Mouse (Mus musculus) lung, postnatal 0 days (tissue): ENCODE measurements at regions not wholly inside any gene's neighbourhood (a gene's known extent, or its start where the extent isn't known, plus 50 kb on each side); places are given as distances from the start of the nearest gene placed in this dataset.

ENCODE experiments used
- ATAC-seq: fragments of 200-750 bp; cut with Nextera tagmentation; 2 replicates; pipeline ENCODE4 v1.8.0; 2017; ENCODE audit warnings: moderate library complexity
- DNase-seq: peaks from one replicate; pipeline ENCODE4 v3.0.0-alpha.2; 2016; ENCODE audit warnings: low spot score
- H3K27ac ChIP-seq: fragments of 300-500 bp; sonication (generic); 2 replicates; pipeline ENCODE4 v1.5.1; 2014; ENCODE audit warnings: antibody characterized with exemption, mild to moderate bottlenecking, low read length, mixed read lengths
- H3K27me3 ChIP-seq: fragments of 300-500 bp; sonication (generic); replicated peaks from 2 replicates; pipeline ENCODE4 v1.6.1; 2014; ENCODE audit warnings: low read length, mixed read lengths; ENCODE audit not compliant: insufficient read depth
- H3K36me3 ChIP-seq: fragments of 300-500 bp; sonication (generic); 2 replicates; pipeline ENCODE4 v1.6.1; 2014; ENCODE audit warnings: low read length, mixed read lengths; ENCODE audit not compliant: insufficient read depth
- H3K4me1 ChIP-seq: fragments of 300-500 bp; sonication (generic); 2 replicates; pipeline ENCODE4 v1.6.1; 2014; ENCODE audit warnings: antibody characterized with exemption, low read depth, low read length, mixed read lengths; ENCODE audit not compliant: insufficient read depth
- H3K4me2 ChIP-seq: fragments of 300-500 bp; sonication (generic); replicated peaks from 2 replicates; pipeline ENCODE4 v1.6.1; 2014; ENCODE audit warnings: low read depth, mild to moderate bottlenecking, low read length, moderate library complexity, mixed read lengths
- H3K4me3 ChIP-seq: fragments of 300-500 bp; sonication (generic); 2 replicates; pipeline ENCODE4 v1.5.1; 2014; ENCODE audit warnings: low read depth, low read length
- H3K9ac ChIP-seq: fragments of 300-500 bp; sonication (generic); replicated peaks from 2 replicates; pipeline ENCODE4 v1.6.1; 2014; ENCODE audit warnings: low read depth, mild to moderate bottlenecking
- H3K9me3 ChIP-seq: fragments of 300-500 bp; sonication (generic); 2 replicates; pipeline ENCODE4 v1.6.1; 2016; ENCODE audit warnings: low read length, mixed read lengths
- CTCF ChIP-seq: IDR thresholded peaks from 2 replicates; pipeline ENCODE4 v1.5.1; 2016; ENCODE audit warnings: antibody characterized with exemption, mild to moderate bottlenecking
- EP300 ChIP-seq: IDR thresholded peaks from 2 replicates; pipeline ENCODE4 v1.6.1; 2016; ENCODE audit warnings: antibody characterized with exemption, mild to moderate bottlenecking, control low read depth
- WGBS: fragments of 180-500 bp; shearing (Covaris S2); extraction: QIAGEN DNeasy Blood & Tissue Kit; methylation state at CpG from one replicate; pipeline ENCODE4 v1.1.7; 2014; 5-methylcytosine and 5-hydroxymethylcytosine counted together

DNA sequence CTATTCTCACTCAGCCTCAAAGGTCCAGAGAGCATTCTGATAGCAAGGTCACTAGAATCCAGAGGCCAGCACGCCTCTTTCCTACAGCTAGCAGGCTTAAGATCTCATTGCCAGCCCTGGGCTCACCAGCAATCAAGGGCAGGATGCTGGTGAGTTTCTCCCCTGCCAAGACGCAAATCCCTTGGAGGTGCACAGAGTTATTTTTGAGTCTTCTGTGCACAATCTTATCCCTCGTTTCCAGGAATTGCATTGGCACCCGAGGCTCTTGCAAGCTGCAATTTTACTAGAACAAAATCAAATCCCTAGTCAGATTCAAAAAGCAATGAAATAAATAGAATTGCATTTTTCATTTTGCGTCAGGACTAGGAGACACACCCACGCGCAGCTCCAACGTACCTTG, 205.2 kb upstream of the Nlrp1b start:
- DNase-seq = no peak
- Histone ChIP-seq H3K27me3 (no peaks in the 10 kb centered on the region), H3K4me1 (no peaks in the 10 kb centered on the region), H3K4me2 (no peak overlapping the region), H3K27ac (no peak overlapping the region), H3K9ac (no peak overlapping the region), H3K9me3 (no peaks in the 10 kb centered on the region), H3K4me3 (no peak overlapping the region), H3K36me3 (no peaks in the 10 kb centered on the region)
- TF ChIP-seq CTCF (no peak), EP300 (no peak)
- WGBS = 55% methylated on average over 8 of the region's 8 CpGs
- no peak for ATAC-seq

DNA sequence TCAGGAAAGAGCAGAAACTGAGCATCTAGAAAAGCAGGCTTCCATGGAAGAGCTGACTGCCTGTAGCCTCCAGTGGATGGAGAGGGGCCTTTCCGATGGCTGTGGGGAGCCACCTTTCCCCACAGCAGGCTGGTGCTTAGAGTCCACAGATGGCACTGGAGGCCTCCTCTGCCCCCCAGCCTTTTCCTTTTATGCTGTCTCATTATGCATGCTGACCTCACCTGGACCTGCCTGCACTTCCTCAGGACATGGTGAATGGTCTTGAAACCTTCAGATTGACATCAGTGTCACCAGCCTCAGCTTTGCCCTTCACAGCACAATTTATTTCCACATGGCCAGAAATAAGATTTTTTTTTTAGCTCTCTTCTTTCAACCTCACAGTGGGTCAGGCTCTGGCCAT, 205.8 kb upstream of the Nlrp1b start:
- Histone ChIP-seq H3K4me3 (no peak overlapping the region), H3K9ac (no peak overlapping the region), H3K27ac (no peak overlapping the region), H3K9me3 (no peaks in the 10 kb centered on the region), H3K4me2 (no peak overlapping the region), H3K4me1 (no peaks in the 10 kb centered on the region), H3K27me3 (no peaks in the 10 kb centered on the region), H3K36me3 (no peaks in the 10 kb centered on the region)
- ATAC-seq (no peak), DNase-seq (no peak)
- 70% methylated on average over 1 of the region's 1 CpGs for WGBS
- TF ChIP-seq CTCF (no peak), EP300 (no peak)

DNA sequence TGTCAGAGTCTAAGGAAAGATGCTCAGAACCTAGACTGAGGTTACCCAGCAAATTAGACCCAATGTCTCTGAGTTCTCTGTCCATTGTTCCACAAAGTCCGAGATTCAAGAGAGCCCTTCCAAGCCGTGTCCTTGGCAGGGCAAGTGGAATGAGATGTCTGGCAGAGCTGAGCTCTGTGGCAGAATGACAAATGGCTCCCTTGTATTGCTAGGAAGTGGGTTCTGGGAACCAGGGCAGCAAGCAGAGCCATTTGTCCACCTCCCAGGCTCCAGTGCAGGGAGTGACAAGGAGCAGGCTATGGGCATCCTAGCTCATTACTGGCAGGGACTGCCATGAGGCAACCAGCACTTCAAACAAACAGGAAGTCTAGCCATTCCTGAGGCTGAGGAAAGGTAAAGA, 206.3 kb upstream of the Nlrp1b start:
- no peak overlapping the region for H3K27ac ChIP-seq
- H3K9me3 ChIP-seq = no peaks in the 10 kb centered on the region
- no peak overlapping the region for H3K4me2 ChIP-seq
- no peak overlapping the region for H3K9ac ChIP-seq
- ATAC-seq = no peak
- H3K27me3 ChIP-seq = no peaks in the 10 kb centered on the region
- H3K4me1 ChIP-seq = no peaks in the 10 kb centered on the region
- no peak overlapping the region for H3K4me3 ChIP-seq
- no peaks in the 10 kb centered on the region for H3K36me3 ChIP-seq
- WGBS = 49% methylated on average over 2 of the region's 2 CpGs
- TF ChIP-seq EP300 = no peak
- no peak for TF ChIP-seq CTCF
- DNase-seq = no peak

DNA sequence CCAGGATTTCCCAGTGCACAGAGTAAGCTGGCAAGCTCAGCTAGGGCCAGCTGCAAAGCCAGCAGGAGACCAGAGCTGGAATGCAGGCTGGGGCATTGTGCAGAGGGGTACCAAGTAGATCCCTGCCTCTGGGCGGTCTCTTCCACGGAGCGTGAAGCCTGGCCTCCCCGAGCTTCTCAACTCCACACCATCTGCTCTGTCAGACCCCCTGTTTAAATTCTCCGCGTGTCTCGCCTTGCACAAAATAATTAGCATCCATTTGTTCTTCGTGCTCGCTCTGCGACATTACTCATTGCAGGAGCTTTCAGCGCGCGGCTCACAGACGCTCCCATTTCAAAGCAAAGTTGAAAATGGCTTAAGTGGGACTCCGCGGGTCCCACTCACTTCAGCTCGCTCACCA, 209.3 kb upstream of the Nlrp1b start:
- DNase-seq (no peak), ATAC-seq (no peak)

DNA sequence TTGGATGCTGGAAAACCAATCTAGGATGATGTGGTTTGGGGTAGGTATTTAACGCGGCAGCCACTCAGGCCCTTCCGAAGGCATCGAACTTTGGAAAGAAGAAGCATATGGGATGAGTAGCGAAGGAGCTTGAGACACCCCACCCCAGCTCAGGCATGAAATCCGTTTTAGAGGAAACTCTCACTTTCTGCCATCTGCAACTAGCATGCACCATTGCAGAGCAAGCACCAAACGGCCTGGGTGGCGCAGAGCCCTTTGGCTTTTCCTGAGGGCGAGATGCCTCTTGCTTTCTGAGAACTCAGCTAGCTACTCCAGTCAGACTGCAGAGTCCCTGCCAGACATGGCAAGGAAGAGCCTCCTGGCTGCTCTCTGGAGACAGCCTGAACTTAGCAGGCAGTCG, 209.9 kb upstream of the Nlrp1b start:
- no peak overlapping the region for H3K4me3 ChIP-seq
- no peak overlapping the region for H3K9ac ChIP-seq
- 52% methylated on average over 10 of the region's 10 CpGs for WGBS
- no peak overlapping the region for H3K4me2 ChIP-seq
- DNase-seq (no peak), ATAC-seq (no peak)
- no peaks in the 10 kb centered on the region for H3K36me3 ChIP-seq
- TF ChIP-seq EP300 (no peak), CTCF (no peak)
- H3K4me1 ChIP-seq = no peaks in the 10 kb centered on the region
- H3K27me3 ChIP-seq = no peaks in the 10 kb centered on the region
- no peak overlapping the region for H3K27ac ChIP-seq
- H3K9me3 ChIP-seq = no peaks in the 10 kb centered on the region

More for the DNA sequence above, 209.3 kb upstream of the Nlrp1b start:
- no peak for TF ChIP-seq EP300
- no peak for TF ChIP-seq CTCF
- H3K9ac ChIP-seq = no peak overlapping the region
- H3K4me1 ChIP-seq = no peaks in the 10 kb centered on the region
- WGBS = 8% methylated on average over 17 of the region's 17 CpGs
- H3K4me3 ChIP-seq = no peak overlapping the region
- no peaks in the 10 kb centered on the region for H3K27me3 ChIP-seq
- no peaks in the 10 kb centered on the region for H3K9me3 ChIP-seq
- no peak overlapping the region for H3K27ac ChIP-seq
- H3K36me3 ChIP-seq = no peaks in the 10 kb centered on the region
- H3K4me2 ChIP-seq = no peak overlapping the region

DNA sequence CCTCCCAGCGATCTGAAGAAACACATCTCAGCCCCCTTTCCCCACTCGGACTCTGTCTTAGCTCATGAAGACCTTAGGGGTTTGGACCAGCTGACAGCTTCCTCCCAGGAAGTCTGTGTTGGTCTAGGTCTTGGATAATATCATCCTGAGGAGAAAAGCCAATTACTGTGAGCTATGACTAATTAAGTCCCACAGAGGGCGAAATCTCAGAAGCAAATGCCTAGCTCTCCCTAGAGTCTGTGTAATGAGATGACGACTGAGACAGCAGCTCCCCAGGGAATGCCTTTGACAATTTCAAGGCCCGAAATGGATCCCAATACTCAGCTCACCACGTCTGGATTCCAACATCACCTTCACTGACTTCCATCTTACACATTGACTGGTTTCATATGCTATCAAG, 213.5 kb upstream of the Nlrp1b start:
- TF ChIP-seq CTCF = no peak
- no peak for TF ChIP-seq EP300
- 51% methylated on average over 6 of the region's 6 CpGs for WGBS
- DNase-seq = no peak

DNA sequence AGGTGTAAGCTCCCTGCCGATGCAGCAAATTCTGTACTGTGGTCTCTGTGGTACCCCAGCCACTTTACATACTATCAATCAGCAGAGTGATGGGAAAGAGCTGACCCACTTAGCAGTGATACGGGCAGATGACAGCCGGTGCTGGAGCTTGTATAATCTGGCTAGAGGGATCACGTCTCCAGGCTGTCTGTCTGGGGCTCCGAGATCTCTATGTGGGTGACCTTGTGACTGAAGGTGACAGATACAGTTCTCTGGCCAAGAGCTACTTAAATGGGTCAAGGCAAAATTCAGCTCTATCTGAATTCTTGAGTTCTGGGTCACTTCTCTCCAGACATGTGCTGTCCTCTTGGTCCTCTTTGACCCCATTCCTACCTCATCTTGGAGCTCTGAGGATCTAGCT, 216.1 kb upstream of the Nlrp1b start:
- no peaks in the 10 kb centered on the region for H3K9me3 ChIP-seq
- no peaks in the 10 kb centered on the region for H3K27me3 ChIP-seq
- no peak for DNase-seq
- H3K4me2 ChIP-seq = no peak overlapping the region
- no peak for TF ChIP-seq EP300
- no peak for TF ChIP-seq CTCF
- no peak for ATAC-seq
- no peak overlapping the region for H3K4me3 ChIP-seq
- H3K9ac ChIP-seq = no peak overlapping the region
- no peaks in the 10 kb centered on the region for H3K4me1 ChIP-seq
- H3K27ac ChIP-seq = no peak overlapping the region
- no peaks in the 10 kb centered on the region for H3K36me3 ChIP-seq
- WGBS = 55% methylated on average over 5 of the region's 5 CpGs

More for the DNA sequence above, 213.5 kb upstream of the Nlrp1b start:
- Histone ChIP-seq H3K4me1 (no peaks in the 10 kb centered on the region), H3K9ac (no peak overlapping the region), H3K4me2 (no peak overlapping the region), H3K27me3 (no peaks in the 10 kb centered on the region), H3K9me3 (no peaks in the 10 kb centered on the region), H3K4me3 (no peak overlapping the region), H3K27ac (no peak overlapping the region), H3K36me3 (no peaks in the 10 kb centered on the region)
- ATAC-seq = no peak
